Mouse (Mus musculus) heart, adult 2 months (tissue): ENCODE measurements around the gene Mvb12b.
A peak's percentile ranks its signal among the peaks of the same experiment; 100 is the strongest.

Source experiments
- CTCF ChIP-seq: fragments of 200-600 bp; IDR thresholded peaks from 2 replicates; pipeline ENCODE4 v1.8.1; 2022; ENCODE audit warnings: antibody characterized with exemption, mild to moderate bottlenecking, moderate library complexity
- EP300 ChIP-seq: fragments of 200-500 bp; IDR thresholded peaks from 2 replicates; pipeline ENCODE4 v1.6.1; 2011; ENCODE audit warnings: low read depth, low read length, control low read depth; ENCODE audit not compliant: insufficient read depth
- POLR2A ChIP-seq: fragments of 200-500 bp; IDR thresholded peaks from 2 replicates; pipeline ENCODE4 v1.6.1; 2011; ENCODE audit warnings: mild to moderate bottlenecking, low read depth, low read length, control low read depth; ENCODE audit not compliant: insufficient read depth

- TF ChIP-seq CTCF (no peak), POLR2A (no peak), EP300 (peak; percentile 84)
Observed at GRCm38 (mm10) chr2:33870369-33871180, 17.2 kb downstream of the Mvb12b start.
